13 mouse cellular contexts compared by ENCODE assay signal in genomic region chr13:36368799-36369198, GRCm38 (mm10).
A peak's percentile ranks its signal among the peaks of the same experiment; 100 is the strongest.
DNase-seq lines count a peak whose midpoint lies in the region; ATAC-seq lines count a peak whose summit lies in the region.
"Had no signal": no experiment of that assay in that cellular context is flagged by ENCODE, and none has a peak within 500 bp of the region (broad histone marks: within the 10 kb centered on the region; RNA-seq: fewer than 3 reads in every experiment).

No protein-coding gene starts in this region.

- 26% methylated on average over 3 of the region's 3 CpGs for WGBS in hindbrain, embryonic 15.5 days
- 35% methylated on average over 3 of the region's 3 CpGs for WGBS in hindbrain, embryonic 13.5 days
- WGBS in midbrain, embryonic 14.5 days: 38% methylated on average over 3 of the region's 3 CpGs

- H3K27ac ChIP-seq in hindbrain, embryonic 15.5 days (replicated peaks): no peak overlapping the region
- no peak overlapping the region; the same call in 1 of the 2 replicates for H3K27ac ChIP-seq in hindbrain, embryonic 13.5 days
- 0 out of 2 replicates have a peak overlapping the region, but pooled peaks have one; percentile 41 for H3K27ac ChIP-seq in midbrain, embryonic 14.5 days (replicated peaks; ENCODE audit: low read depth, low read length)
- H3K27ac ChIP-seq: neural tube, embryonic 12.5 days had no signal

- H3K4me2 ChIP-seq in hindbrain, embryonic 15.5 days: no peak overlapping the region
- no peak overlapping the region for H3K4me2 ChIP-seq in hindbrain, embryonic 13.5 days
- H3K4me2 ChIP-seq in midbrain, embryonic 14.5 days (ENCODE audit: low read length): no peak overlapping the region
- H3K4me2 ChIP-seq: neural tube, embryonic 12.5 days had no signal

- H3K9me3 ChIP-seq in hindbrain, embryonic 15.5 days: no peaks in the 10 kb centered on the region
- H3K9me3 ChIP-seq in hindbrain, embryonic 13.5 days: no peaks in the 10 kb centered on the region
- H3K9me3 ChIP-seq in midbrain, embryonic 14.5 days (ENCODE audit: control insufficient read depth, low read length): no peaks in the 10 kb centered on the region
- H3K9me3 ChIP-seq: neural tube, embryonic 12.5 days had no signal

- H3K4me3 ChIP-seq in hindbrain, embryonic 15.5 days: no peak overlapping the region
- H3K4me3 ChIP-seq in hindbrain, embryonic 13.5 days: no peak overlapping the region
- H3K4me3 ChIP-seq in midbrain, embryonic 14.5 days (replicated peaks; ENCODE audit: low read depth, low read length): no peak overlapping the region
- H3K4me3 ChIP-seq: neural tube, embryonic 12.5 days had no signal

- ATAC-seq in hindbrain, embryonic 15.5 days (ENCODE audit: low FRiP score, low read depth): peak; percentile 77
- ATAC-seq in hindbrain, embryonic 13.5 days (ENCODE audit: low FRiP score): no peak
- no peak; the same call in 1 of the 2 replicates for ATAC-seq in midbrain, embryonic 14.5 days (ENCODE audit: low FRiP score, low TSS enrichment)

- no peaks in the 10 kb centered on the region for H3K36me3 ChIP-seq in hindbrain, embryonic 15.5 days
- H3K36me3 ChIP-seq in hindbrain, embryonic 13.5 days: no peaks in the 10 kb centered on the region
- no peaks in the 10 kb centered on the region for H3K36me3 ChIP-seq in midbrain, embryonic 14.5 days (ENCODE audit: control insufficient read depth, insufficient read depth, low read length)
- H3K36me3 ChIP-seq: neural tube, embryonic 12.5 days had no signal

- H3K9ac ChIP-seq in hindbrain, embryonic 15.5 days: no peak overlapping the region
- no peak overlapping the region for H3K9ac ChIP-seq in hindbrain, embryonic 13.5 days
- H3K9ac ChIP-seq in midbrain, embryonic 14.5 days (replicated peaks; ENCODE audit: low read length): no peak overlapping the region
- H3K9ac ChIP-seq: neural tube, embryonic 12.5 days had no signal

- no peaks in the 10 kb centered on the region for H3K4me1 ChIP-seq in hindbrain, embryonic 15.5 days (replicated peaks)
- H3K4me1 ChIP-seq in hindbrain, embryonic 13.5 days (replicated peaks): peaks cover 4% of the 10 kb centered on the region
- H3K4me1 ChIP-seq in midbrain, embryonic 14.5 days (ENCODE audit: control insufficient read depth, insufficient read depth, low read length): no peaks in the 10 kb centered on the region
- H3K4me1 ChIP-seq: neural tube, embryonic 12.5 days had no signal

- no peaks in the 10 kb centered on the region for H3K27me3 ChIP-seq in hindbrain, embryonic 15.5 days
- no peaks in the 10 kb centered on the region for H3K27me3 ChIP-seq in hindbrain, embryonic 13.5 days
- no peaks in the 10 kb centered on the region for H3K27me3 ChIP-seq in midbrain, embryonic 14.5 days (ENCODE audit: control insufficient read depth, insufficient read depth, low read length)
- H3K27me3 ChIP-seq: neural tube, embryonic 12.5 days had no signal

- peak; percentile 18 for DNase-seq in retina, postnatal 1 day
- no peak for DNase-seq in retina, embryonic 14.5 days (ENCODE audit: low spot score)
- peak; percentile 60 for DNase-seq in midbrain, embryonic 14.5 days
- no peak for DNase-seq in ovary, adult 18-20 months (ENCODE audit: low spot score)
- DNase-seq in adrenal gland, postnatal 36 days: no peak
- DNase-seq: embryo, embryonic 11 days; gastrocnemius, postnatal 25 days; kidney, adult 2 months; kidney, postnatal 36 days; lung, adult 18-20 months had no signal

Comparison
In these comparisons a context has a peak if more than half of its experiments do, and no peak if none do; other contexts are left out.
1. DNase-seq: peak in retina, postnatal 1 day (single experiment) and midbrain, embryonic 14.5 days (single experiment); none in retina, embryonic 14.5 days (single experiment), ovary, adult 18-20 months (single experiment) and adrenal gland, postnatal 36 days (0 of 2).